Mouse (Mus musculus): ENCODE measurements around the gene Psma1. TPM values are rescaled to one million over a fixed set of nuclear protein-coding genes. Genes with fewer than 3 reads are reported as not detected.

Psma1 gene
- polyA plus RNA-seq, 1 experiment from 2014 or later = 381 TPM

DNA sequence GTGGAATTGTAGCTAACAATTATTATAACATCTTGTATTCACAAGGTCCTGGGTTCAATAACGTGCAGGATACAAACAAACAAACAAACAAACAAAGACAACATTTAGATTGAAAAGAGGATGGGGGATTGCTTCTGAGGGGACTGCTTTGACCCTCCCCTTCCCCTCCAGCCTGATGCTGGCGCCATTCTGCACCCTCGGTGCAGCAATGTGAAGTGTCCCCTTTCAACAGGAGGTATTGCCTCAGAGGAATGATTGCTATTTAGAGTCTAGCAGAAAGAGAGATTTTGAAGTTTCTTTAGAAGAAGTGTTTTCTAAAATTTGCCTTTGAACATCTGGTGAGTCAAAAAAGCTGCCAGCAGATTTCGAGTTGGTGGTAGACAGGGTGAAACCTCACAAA lies 23.3 kb upstream of the Psma1 start:
- 70% methylated on average over 4 of the region's 4 CpGs for WGBS
- Histone ChIP-seq H3K4me2 (replicated peaks) (no peak overlapping the region), H3K4me1 (replicated peaks) (no peaks in the 10 kb centered on the region), H3K36me3 (no peaks in the 10 kb centered on the region), H3K27me3 (replicated peaks) (no peaks in the 10 kb centered on the region), H3K9ac (no peak overlapping the region), H3K27ac (no peak overlapping the region), H3K4me3 (replicated peaks) (no peak overlapping the region), H3K9me3 (no peaks in the 10 kb centered on the region)
- ATAC-seq = no peak

DNA sequence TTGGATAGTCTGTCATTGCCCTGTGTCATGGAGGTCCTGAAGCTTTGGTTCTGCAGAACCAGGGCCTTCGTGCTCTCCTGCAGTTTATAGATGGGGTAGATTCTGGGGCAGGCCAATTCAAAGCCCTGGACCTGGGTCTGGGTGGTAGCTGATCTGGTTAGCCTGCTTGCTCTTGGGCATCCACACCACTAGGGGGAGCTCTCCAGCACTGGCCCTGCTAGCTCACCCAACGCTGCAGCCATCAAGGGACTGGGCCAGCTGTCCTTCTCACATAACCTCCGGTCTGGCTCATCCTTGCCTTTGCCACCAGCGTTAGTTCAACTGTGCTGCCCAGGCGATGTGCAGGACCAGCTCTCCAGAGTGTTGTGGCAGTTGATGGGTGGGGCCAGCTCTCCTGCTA lies 18.8 kb upstream of the Psma1 start:
- Histone ChIP-seq H3K9ac (no peak overlapping the region), H3K36me3 (no peaks in the 10 kb centered on the region), H3K27me3 (replicated peaks) (no peaks in the 10 kb centered on the region), H3K4me3 (replicated peaks) (no peak overlapping the region), H3K9me3 (no peaks in the 10 kb centered on the region), H3K4me2 (replicated peaks) (no peak overlapping the region), H3K27ac (no peak overlapping the region), H3K4me1 (replicated peaks) (no peaks in the 10 kb centered on the region)
- WGBS = 80% methylated on average over 5 of the region's 5 CpGs
- ATAC-seq = no peak

DNA sequence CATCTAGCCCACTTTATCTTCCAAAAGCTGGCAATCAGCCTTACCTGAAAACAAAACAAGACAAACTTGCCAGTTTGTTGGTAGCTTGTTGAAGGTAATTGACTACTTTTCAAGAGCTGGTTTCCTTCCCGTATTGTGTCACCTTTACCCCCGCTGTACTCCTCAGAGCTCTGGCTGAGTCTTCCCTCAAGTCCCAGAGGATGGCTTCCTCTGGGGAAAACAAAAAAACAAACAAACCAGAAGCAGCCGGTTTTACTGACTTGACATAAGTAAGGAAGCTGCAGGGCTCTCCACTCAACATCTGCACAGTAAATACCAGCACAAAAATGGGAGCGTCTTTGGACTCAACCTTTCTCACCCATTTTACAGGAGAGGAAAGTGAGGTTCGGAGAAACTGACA lies 18.0 kb upstream of the Psma1 start:
- no peak for ATAC-seq
- WGBS = 71% methylated on average over 5 of the region's 5 CpGs

DNA sequence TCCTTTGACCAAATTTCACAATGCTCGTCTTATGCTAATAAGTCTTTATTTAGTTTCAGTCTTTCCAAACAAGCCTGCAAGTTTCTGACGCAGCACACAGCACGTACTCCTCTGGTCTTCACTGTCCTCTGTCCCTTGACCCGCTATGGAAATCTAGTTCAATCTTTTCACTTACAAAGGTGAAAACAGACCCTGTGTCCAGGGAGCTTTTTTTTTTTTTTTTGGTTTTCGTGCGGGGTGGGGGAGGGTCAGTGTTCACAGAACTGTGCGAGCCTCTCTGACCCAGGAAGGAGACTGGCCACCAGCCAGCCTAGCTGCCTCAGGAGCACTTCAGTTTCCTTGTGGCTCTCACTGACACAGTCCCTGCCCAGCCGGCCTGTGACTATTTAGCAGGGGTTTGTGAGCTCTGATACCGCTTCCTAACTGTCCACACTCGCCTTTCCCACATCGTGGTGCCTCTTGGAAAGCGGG lies 16.6 kb upstream of the Psma1 start:
- no peak overlapping the region for H3K27ac ChIP-seq
- H3K4me3 ChIP-seq (replicated peaks) = no peak overlapping the region; the same call in 1 of the 2 replicates
- 19% methylated on average over 12 of the region's 12 CpGs for WGBS
- no peaks in the 10 kb centered on the region for H3K36me3 ChIP-seq
- peak overlapping the region; percentile 38 for H3K4me2 ChIP-seq (replicated peaks)
- H3K9ac ChIP-seq = no peak overlapping the region
- no peaks in the 10 kb centered on the region for H3K4me1 ChIP-seq (replicated peaks)
- no peaks in the 10 kb centered on the region for H3K27me3 ChIP-seq (replicated peaks)
- ATAC-seq = peak; percentile 77
- H3K9me3 ChIP-seq = no peaks in the 10 kb centered on the region

More for the DNA sequence above, 18.0 kb upstream of the Psma1 start:
- Histone ChIP-seq H3K4me1 (replicated peaks) (no peaks in the 10 kb centered on the region), H3K4me3 (replicated peaks) (no peak overlapping the region), H3K9ac (no peak overlapping the region), H3K27me3 (replicated peaks) (no peaks in the 10 kb centered on the region), H3K27ac (no peak overlapping the region), H3K9me3 (no peaks in the 10 kb centered on the region), H3K4me2 (replicated peaks) (no peak overlapping the region), H3K36me3 (no peaks in the 10 kb centered on the region)

DNA sequence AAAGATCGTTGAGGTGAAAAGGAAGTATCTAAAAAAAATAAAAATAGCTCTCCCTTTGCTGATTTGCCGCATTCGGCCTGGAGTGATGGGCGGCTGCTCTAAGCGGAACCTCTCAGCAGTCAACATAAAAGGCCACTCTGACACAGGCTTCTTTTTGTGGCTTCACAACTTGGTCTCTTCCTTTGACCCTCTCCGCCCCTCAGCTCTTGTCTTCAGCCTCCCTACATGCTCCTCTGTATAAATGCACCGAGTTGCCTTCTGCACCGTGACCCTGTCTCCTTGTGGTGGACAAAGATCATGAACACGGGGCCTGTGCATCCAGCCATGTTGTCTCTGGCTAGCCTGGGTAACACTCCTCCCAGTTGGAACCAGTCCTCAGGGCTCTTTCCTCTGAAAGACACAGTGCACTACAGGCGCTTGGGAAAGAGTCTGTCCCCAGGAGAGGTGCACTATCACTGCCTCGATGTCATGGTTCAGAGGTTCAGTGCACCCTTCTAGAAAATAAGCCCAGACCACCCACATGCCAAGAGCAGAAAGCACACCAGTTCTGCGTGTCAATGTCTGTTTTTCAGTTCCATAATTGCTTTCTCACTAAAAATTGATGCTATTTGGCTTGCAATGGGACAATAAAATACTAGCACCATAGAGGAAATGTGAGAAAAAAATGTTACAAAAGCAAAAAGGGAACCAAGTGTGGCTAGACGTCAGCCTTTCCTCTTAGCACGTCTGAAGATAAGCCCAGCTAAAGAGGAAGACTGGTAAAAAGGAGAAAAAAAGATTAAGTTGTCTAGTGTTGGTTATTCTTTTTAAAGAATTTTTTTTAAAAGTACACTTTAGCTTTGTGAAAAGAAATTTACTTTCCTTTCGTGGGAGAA lies 15.8 kb upstream of the Psma1 start:
- Histone ChIP-seq H3K27ac (no peak overlapping the region), H3K4me2 (replicated peaks) (no peak overlapping the region), H3K4me1 (replicated peaks) (no peaks in the 10 kb centered on the region), H3K9me3 (no peaks in the 10 kb centered on the region), H3K4me3 (replicated peaks) (no peak overlapping the region), H3K36me3 (no peaks in the 10 kb centered on the region), H3K9ac (no peak overlapping the region), H3K27me3 (replicated peaks) (no peaks in the 10 kb centered on the region)
- ATAC-seq = no peak
- WGBS = 68% methylated on average over 15 of the region's 15 CpGs

DNA sequence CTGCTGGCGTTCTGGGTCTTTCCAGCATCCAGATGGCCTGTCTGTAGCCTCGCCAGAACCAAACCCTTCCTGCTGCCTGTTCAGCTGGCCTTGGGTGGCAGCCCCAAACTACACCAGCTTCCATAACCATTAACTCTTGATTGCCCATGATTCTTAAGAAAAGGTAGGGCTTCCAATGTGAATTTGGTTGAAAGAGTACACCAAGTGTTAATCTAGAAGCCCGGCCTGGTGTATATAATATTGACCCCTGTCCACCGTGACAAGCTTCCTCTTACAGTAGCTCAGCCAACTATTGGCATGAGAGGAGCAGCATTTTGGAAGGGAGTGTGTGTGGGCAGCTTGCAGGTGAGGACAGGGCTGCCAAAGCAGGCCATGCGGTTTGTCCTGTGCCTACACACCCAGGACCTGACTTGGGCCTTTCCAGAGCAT lies 14.2 kb upstream of the Psma1 start:
- H3K27me3 ChIP-seq (replicated peaks) = no peaks in the 10 kb centered on the region
- H3K36me3 ChIP-seq = no peaks in the 10 kb centered on the region
- H3K27ac ChIP-seq = no peak overlapping the region
- H3K4me3 ChIP-seq (replicated peaks) = no peak overlapping the region
- no peak overlapping the region for H3K4me2 ChIP-seq (replicated peaks)
- H3K9ac ChIP-seq = no peak overlapping the region
- no peaks in the 10 kb centered on the region for H3K4me1 ChIP-seq (replicated peaks)
- ATAC-seq = no peak
- no peaks in the 10 kb centered on the region for H3K9me3 ChIP-seq
- 64% methylated on average over 5 of the region's 5 CpGs for WGBS

DNA sequence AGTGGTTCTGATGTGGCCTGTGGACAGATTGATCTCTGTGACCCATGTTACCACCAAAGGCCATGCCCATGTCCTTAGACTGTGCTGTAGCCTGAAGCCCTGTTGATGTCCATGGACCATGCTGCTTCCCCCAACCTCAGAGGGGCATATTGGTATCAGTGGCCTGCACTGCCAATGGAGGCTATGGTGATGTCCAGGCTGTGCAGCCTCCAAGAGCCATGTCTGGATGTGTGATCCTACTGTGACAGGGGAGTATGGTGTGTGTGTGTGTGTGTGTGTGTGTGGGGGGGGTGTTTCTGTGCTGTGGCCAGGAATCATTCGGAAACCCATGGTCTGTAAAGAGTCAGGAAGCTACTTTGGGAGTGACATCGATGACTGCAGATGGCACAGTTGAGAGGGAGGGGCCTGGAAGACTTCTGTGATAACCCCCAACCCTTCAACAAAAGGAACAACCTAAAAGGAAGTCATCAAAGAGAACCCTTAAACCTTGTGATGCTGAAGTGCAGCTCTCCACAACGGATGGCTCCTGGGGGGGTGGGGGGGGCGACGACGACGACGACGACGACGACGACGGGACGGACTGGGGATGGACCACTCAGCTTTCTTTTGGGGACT lies 8.5 kb upstream of the Psma1 start:
- Histone ChIP-seq H3K9ac (no peak overlapping the region), H3K9me3 (no peaks in the 10 kb centered on the region), H3K4me2 (replicated peaks) (no peak overlapping the region), H3K27me3 (replicated peaks) (no peaks in the 10 kb centered on the region), H3K4me1 (replicated peaks) (no peaks in the 10 kb centered on the region), H3K27ac (no peak overlapping the region), H3K36me3 (no peaks in the 10 kb centered on the region), H3K4me3 (replicated peaks) (no peak overlapping the region)
- 89% methylated on average over 14 of the region's 14 CpGs for WGBS
- no peak for ATAC-seq

GRCm38 (mm10) chr7:114283006-114283405 lies 7.1 kb upstream of the Psma1 start:
- Histone ChIP-seq H3K9ac (no peak overlapping the region), H3K4me2 (replicated peaks) (no peak overlapping the region), H3K9me3 (no peaks in the 10 kb centered on the region), H3K4me3 (replicated peaks) (no peak overlapping the region), H3K27me3 (replicated peaks) (no peaks in the 10 kb centered on the region), H3K36me3 (no peaks in the 10 kb centered on the region), H3K4me1 (replicated peaks) (no peaks in the 10 kb centered on the region), H3K27ac (no peak overlapping the region)
- 87% methylated on average over 9 of the region's 9 CpGs for WGBS
- ATAC-seq = no peak

GRCm38 (mm10) chr7:114281671-114282070 lies 5.8 kb upstream of the Psma1 start:
- no peak overlapping the region for H3K9ac ChIP-seq
- WGBS = 55% methylated on average over 3 of the region's 3 CpGs

GRCm38 (mm10) chr7:114275372-114276004 lies 430 bp downstream of the Psma1 start:
- H3K4me1 ChIP-seq (replicated peaks) = peaks cover 5% of the 10 kb centered on the region; the same call in 1 of the 2 replicates
- peak overlapping the region; percentile 71 for H3K9ac ChIP-seq
- peak overlapping the region; percentile 42; the same call in 1 of the 2 replicates for H3K27ac ChIP-seq
- peak overlapping the region; percentile 65 for H3K4me2 ChIP-seq (replicated peaks)
- WGBS = under 1% methylated on average over 24 of the region's 24 CpGs
- H3K36me3 ChIP-seq = peaks cover 4% of the 10 kb centered on the region; the same call in 1 of the 2 replicates
- ATAC-seq = peak; percentile 85; the same call in 1 of the 2 replicates
- H3K27me3 ChIP-seq (replicated peaks) = no peaks in the 10 kb centered on the region
- H3K4me3 ChIP-seq (replicated peaks) = peak overlapping the region; percentile 64
- no peaks in the 10 kb centered on the region for H3K9me3 ChIP-seq

More at GRCm38 (mm10) chr7:114281671-114282070, 5.8 kb upstream of the Psma1 start:
- no peak overlapping the region for H3K4me3 ChIP-seq (replicated peaks)
- no peaks in the 10 kb centered on the region for H3K4me1 ChIP-seq (replicated peaks)
- no peak overlapping the region for H3K27ac ChIP-seq
- H3K9me3 ChIP-seq = no peaks in the 10 kb centered on the region
- no peaks in the 10 kb centered on the region for H3K36me3 ChIP-seq
- no peaks in the 10 kb centered on the region for H3K27me3 ChIP-seq (replicated peaks)
- no peak overlapping the region for H3K4me2 ChIP-seq (replicated peaks)
- no peak for ATAC-seq

- Histone ChIP-seq H3K36me3 (peaks cover 34% of the 10 kb centered on the region), H3K4me1 (replicated peaks) (no peaks in the 10 kb centered on the region), H3K4me3 (replicated peaks) (no peak overlapping the region), H3K4me2 (replicated peaks) (no peak overlapping the region), H3K9me3 (no peaks in the 10 kb centered on the region; the same call in 1 of the 2 replicates), H3K27me3 (replicated peaks) (no peaks in the 10 kb centered on the region), H3K9ac (no peak overlapping the region), H3K27ac (no peak overlapping the region)
- WGBS = 94% methylated on average over 5 of the region's 5 CpGs
- no peak for ATAC-seq
Measured at GRCm38 (mm10) chr7:114268446-114268845, 7.5 kb downstream of the Psma1 start.
